Mouse (Mus musculus): ENCODE results near the gene Ppp3ca. TPM values are rescaled to one million over a fixed set of nuclear protein-coding genes. Genes with fewer than 3 reads are reported as not detected.
"Not testable (repeated sequence)": the region's sequence is repeated elsewhere in the genome, so short reads cannot be mapped to it uniquely, and the experiment has no call there.

Ppp3ca gene
- total RNA-seq, 2 experiments from 2014 or later = 316 to 328 TPM

DNA sequence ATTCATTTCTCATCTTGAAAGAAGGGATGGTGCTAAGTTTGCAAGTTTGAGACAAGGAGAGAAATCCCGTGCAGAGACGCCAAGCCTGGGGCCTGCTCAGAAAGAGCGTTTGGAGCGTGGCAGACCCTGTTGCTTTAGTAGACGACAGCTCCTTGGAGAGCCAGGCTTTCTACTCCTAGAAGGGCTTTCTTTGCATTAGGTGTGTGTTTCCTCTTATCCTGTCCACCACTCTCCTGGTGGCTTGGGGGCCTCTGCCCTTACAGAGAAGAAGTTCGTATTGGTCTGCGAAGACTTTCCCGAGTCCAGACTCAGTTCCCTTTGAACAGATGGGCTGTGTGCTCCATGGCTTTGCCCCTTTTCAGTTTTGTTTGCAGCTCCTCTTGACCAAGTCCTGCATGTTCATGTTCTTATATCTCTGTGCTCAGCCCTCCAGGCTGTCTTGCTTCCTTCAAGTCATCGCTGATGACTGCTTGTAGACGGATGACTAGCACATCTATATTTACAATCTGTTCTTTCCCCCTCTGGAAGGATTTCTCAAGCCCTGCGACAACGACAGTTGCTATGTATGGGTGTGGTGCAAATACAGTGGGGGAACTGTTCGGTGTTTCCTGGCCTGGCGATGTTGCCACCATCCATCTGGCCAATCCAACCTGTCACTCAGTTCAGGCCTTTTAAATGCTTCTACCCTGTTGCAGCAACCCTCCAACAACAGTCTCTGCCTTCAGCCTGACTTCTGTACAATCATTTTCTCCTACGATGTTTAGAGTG lies 14.5 kb downstream of the Ppp3ca start:
- intact Hi-C loops (cut with DNase I) = no loop called here
- no peak for DNase-seq

DNA sequence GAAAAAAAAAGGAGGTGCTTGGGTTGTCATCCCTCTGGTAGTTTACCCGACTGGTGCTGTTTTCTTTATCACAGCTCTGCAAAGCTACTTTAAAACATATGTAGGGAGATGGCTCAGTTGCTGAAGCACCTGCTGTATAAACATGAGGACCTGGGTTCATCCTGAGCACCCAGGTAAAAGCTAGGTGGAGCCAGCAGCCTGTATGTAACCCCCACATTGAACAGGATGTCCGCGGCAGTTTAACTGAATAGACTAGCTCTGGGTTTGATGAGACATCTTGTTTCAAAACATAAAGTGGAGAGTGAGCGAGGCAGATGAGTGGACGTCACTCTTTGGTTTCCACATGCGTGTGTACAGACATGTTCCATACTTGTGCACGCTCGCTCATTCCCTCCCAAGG lies 16.5 kb downstream of the Ppp3ca start:
- intact Hi-C loops (cut with DNase I) = no loop called here
- no peak for DNase-seq

DNA sequence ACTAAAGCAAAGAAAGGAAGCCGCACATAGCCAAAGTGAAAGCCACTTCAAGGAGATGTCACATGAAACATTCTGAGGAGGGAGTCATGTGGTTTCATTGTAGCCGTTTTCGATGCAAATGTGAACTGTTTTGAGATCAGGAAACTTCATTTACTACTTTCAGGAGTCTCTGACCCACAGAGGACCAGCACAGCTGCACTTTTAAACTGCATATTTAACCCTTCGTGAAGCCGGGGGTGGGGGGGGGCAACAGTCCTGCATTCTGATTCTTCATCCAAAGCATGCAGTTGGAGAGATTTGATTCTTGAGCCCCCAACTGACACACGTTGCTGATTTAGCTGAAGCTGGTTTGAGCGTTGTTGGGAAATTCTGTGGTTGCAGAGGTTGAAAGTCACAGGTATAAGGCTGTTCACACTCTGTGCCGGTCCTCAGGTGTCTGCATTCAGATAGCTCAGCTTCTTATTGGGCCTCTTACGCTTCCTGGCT lies 18.2 kb downstream of the Ppp3ca start:
- DNase-seq = no peak
- intact Hi-C loops (cut with DNase I) = no loop called here

DNA sequence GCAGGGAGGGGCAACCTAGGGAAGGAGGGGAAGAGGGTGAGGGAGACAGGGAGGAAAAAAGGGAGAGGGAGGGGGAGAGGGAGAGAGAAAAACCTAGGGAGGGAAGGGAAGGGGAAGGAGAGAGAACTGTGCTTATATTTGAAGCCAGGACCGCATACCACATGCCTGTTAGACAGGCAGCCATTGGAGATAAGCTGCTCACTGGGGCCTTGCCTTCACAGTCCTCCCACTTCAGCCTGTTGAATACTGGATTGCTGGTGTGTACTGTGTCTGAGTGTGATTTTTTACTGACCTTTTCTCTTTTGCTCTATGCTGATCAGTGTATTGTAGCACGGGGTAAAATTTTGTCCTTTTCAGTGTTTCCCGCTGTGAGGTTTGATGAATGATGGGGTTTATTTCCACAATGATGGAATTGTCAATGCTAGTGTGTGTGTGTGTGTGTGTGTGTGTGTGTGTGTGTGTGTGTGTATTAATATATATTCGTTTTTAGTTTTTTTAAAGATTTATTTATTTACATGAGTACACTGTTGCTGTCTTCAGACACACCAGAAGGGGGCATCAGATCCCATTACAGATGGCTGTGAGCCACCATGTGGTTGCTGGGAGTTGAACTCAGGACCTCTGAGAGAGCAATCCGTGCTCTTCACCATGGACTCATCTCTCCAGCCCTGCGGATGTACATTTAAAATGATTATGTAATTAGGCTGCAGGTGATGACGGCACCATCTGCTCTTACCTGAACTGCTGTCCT lies 20.0 kb downstream of the Ppp3ca start:
- DNase-seq = no peak
- intact Hi-C loops (cut with DNase I) = no loop called here

DNA sequence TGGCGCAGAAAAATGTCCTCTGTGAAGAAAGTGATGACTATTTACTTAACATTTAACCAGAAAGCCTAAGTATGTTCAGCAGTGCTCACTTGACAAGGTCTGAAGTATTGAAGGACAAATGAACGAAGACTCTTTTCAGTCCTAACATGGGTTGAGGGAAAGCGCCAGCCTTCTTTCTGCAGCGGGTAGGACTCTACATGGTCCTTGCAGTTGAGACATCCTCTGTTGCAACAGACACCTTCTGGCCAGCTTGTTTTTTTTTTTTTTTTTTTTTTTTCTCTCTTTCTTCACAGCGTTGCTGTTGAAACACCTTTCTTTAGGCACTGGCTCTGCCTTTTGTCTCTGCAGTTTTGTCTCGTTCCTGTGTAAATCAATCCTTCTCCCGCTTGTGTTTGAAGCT lies 22.1 kb downstream of the Ppp3ca start:
- intact Hi-C loops (cut with DNase I) = no loop called here

DNA sequence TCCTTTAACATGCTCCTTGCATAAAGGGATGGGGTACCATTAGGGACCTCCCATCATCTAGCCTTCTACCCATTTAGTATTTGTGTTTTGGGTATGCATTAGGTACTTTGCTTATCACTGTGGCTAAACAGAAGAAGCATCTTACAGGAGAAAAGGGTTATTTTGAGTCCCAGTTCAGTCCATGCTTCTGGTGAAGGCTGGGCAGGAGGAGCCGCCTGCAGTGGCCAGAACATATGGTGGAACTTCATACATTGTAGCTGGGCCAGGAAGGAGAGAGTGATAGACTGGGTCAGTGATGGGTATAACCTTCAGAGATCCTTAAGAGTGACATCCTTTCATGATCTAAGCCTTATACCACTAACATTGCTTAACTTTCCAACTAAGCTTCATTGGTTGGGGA lies 23.6 kb downstream of the Ppp3ca start:
- no peak for DNase-seq
- intact Hi-C loops (cut with DNase I) = no loop called here

More for the DNA sequence above, 22.1 kb downstream of the Ppp3ca start:
- no peak for DNase-seq

DNA sequence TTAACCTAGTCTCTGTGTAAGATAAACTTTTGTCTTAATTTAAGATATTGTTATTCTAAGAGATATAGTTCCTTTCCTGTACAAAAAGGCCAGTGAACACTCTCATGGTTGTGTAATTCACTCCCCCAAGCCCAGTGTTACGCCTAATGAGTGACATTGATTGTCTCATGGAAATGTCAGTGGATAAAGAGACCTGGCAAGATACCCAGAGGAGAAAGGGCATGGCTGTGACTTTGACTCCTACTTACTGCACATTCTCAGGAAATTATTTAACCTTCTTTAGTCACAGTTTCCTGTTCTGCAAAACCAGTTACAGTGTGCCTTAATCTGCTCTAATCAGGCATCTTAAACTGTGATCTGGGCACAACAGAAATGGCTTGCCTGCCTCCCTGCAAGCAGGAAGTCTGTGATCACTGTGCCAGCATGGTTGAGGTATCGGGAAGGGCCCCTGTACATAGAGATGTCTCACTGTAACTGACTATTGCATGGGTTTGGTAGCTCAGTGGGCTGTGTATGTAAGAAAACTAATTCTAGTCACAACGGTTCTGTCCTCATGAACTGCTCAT lies 27.8 kb downstream of the Ppp3ca start:
- intact Hi-C loops (cut with DNase I) = no loop called here
- no peak for DNase-seq

DNA sequence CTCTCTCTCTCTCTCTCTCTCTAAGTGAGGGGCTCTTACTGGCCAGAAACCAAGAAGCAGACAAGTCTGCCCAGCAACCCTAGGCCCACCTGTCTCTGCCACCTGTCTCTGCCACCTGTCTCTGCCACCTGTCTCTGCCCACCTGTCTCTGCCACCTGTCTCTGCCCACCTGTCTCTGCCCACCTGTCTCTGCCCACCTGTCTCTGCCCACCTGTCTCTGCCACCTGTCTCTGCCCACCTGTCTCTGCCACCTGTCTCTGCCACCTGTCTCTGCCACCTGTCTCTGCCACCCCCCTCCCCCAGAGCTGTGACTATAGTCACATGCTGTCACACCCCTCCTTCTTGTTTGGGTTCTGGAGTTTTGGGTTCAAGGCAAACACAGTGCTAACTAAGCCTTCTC lies 29.8 kb downstream of the Ppp3ca start:
- intact Hi-C loops (cut with DNase I); DNase-seq: not testable (repeated sequence)

DNA sequence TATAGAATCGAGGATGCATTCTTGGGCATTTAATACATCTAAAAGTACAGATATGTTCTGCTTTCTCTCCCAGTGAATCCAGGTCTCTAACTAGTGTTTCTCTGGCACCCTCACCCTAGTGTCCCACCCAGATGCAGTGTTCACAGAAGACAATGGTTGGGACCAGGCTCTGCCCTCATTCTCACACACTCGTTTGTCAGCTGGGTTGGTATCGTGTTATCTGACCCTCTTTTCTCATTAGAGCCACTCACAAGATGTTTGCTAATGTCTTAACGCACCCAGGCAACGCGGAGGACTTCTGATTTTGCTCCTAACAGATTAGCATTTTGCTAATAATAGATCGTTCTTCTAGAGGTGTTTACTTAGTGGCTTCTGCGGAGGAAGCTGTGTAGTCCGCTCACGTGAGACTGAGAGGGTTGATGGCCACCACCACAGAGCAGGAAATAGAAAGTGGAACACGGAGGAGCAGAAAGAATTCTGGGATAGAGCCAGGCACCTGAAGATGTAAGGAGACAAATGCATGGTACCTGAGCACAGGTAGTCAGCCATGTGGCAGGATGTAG lies 30.6 kb downstream of the Ppp3ca start:
- DNase-seq = no peak

DNA sequence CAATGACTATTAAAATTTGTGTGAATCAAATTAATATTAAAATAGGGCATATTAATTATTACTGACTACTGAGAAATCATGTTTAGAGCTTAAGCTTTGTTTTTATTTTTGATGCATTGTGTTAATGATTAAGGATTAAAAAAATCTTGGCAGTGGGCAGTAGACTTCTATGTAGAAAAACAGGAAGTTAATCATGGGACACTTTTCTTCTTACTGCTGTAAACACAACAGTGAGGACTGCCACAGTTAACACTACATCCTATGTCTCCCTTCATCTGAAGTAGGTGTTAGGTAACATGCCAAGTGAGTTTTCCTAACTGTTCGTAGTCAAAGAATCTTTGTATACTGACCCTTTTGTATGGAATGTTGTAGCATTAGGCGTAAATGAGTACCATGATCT lies 32.9 kb downstream of the Ppp3ca start:
- intact Hi-C loops (cut with DNase I) = no loop called here
- DNase-seq = no peak

More for the DNA sequence above, 30.6 kb downstream of the Ppp3ca start:
- intact Hi-C loops (cut with DNase I) = no loop called here

DNA sequence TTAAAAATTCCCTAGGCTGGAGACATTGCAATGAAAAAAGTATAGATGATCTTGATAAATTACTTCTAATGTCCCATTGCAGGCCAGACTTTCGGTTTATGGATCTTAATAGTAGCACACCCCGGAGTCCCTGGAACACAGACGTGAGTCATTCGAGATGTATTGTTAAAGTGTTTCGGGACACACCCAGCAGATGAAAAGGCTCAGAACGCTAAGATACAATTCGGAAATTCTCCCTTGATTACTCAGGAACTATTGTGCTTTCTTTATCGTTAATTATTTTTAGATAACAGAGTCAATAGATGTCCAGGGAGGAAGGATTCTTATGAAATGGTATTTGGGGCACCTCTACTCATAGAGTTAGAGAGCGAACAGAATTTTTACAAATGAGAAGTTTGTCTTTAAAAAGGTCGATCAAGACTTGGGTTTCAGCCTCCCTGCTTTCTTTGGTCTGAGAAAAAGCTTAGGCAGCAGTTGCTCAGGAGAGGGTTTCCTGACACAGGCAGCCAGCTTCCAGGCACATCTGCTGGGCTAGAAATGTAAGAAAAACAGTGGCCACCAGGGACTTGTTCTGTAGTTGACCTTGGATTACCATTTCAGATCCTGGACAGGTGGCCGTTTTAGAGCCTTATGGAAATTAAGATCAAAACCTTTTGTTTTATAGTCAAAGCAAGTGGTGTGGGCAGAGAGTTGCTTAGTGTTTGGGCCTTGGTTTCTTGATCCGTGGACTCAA lies 34.8 kb downstream of the Ppp3ca start:
- intact Hi-C loops (cut with DNase I) = no loop called here
- DNase-seq = no peak

DNA sequence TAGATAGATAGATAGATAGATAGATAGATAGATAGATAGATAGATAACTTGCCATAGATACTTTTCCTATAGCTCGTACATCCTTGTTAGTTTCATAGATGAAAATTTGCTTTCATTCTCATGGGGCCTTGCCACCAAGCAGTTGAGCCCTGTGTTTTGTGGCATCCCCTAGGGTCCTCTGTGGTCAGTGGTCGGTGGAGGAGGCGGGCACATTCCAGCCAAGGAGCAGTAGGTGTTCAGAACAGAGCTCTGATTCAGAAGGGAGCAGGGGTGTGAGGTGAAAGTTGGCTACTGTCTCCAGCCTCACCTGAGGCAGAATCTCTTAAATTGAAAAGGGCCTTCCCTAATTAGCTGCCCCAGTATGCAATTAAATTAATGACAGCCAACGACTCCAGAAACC lies 36.1 kb downstream of the Ppp3ca start:
- intact Hi-C loops (cut with DNase I) = no loop called here
- DNase-seq = no peak

DNA sequence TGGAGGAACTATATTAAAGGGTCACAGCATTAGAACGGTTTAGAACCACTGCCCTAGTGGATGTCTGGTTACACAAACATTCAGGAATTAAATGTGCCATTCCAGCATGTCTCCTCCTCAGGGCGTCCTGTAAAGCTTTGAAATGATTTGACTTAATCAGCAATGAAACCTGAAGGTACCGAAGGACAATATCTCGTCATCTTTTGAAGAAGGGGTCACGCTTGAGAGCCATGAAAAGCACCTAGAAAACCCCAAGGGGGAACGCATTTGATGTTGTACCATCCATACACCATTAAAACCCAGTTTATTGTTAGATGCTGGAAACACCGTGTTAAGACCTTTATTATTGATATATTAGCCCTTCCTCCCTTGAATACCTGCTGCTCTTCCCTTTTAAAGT lies 36.8 kb downstream of the Ppp3ca start:
- DNase-seq = no peak
- intact Hi-C loops (cut with DNase I) = no loop called here

DNA sequence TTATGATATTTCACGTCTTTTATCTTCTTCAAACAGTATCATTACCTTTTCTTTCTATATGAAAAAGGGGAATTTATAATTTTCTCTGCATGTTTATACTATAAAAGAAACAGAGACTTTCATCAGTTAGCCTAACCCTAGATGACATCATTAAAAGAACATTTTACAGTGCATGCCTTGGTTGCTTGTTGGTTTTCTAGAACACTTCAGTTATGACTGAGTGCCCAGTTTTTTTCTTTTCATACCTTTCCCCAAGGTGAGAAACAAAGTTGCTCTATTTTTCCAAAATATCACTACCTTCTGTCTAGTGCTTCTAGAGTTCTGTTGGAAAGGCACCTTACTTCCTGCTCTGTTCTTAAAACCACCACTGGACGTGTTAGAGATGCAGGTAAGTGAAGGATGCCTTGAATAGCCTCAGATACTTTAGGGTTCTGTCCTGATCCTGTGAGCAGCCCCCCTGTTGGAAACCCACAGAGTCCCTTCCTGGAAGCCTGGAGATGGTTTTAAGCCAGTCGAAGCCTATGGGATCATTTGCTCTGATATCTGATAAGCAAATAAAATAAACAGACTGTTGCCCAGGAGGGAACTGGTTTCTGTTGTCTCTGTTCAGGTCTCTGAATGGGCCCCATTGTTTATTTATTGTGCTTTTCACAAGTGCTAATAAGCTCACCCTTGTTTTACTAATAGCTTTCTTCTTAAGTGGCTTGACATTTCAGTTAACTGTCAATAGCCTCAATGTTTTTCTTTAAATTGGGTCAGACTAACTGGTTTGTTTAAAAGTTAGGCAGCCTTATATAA lies 37.5 kb downstream of the Ppp3ca start:
- intact Hi-C loops (cut with DNase I) = no loop called here
- no peak for DNase-seq

DNA sequence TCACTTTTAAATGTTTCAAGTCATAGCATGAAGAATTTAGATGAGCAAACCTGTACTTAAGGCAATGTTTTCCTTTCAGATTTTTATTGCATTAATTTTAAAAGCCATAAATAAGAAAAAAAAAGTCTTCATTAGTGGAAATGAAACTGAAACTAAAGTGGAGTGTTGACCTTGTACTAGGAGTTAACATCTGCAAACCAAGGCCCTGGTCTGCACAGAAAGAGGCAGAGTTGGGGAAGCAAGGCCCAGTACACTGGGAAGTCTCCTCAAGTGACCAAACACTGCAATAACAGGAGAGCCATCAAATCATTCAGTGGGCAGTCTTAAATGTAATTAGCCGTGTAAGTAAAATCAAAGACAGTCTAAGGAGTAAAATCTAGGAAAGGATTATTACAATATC lies 38.3 kb downstream of the Ppp3ca start:
- intact Hi-C loops (cut with DNase I) = no loop called here
- no peak for DNase-seq

DNA sequence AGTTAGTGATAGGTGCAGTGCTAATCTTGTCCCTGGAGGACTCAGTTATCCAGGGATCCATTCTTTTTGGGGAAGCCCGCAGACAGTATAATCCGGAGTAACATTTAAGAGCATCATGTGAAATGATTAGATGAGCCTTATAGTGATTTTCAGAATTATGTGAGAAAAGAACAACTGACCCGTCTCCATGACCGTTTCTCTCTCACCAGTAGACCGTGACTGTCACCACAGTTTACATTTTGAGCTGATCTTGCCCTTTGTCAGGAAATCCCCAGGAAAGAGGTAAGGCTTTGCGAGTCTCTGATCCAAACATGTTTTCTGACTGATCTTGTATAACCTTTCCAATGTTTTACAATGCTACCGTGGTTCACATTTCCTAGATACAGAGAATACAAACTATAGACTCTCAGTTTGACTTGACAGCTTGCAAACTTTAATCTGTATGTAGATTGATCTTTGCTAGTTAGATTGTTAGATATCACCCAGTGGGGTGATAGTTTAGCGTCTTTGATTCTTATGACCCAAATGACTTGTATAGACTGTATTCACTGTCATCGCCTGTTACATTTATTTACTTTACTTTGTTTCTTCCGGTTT lies 40.5 kb downstream of the Ppp3ca start:
- intact Hi-C loops (cut with DNase I) = no loop called here
- no peak for DNase-seq

DNA sequence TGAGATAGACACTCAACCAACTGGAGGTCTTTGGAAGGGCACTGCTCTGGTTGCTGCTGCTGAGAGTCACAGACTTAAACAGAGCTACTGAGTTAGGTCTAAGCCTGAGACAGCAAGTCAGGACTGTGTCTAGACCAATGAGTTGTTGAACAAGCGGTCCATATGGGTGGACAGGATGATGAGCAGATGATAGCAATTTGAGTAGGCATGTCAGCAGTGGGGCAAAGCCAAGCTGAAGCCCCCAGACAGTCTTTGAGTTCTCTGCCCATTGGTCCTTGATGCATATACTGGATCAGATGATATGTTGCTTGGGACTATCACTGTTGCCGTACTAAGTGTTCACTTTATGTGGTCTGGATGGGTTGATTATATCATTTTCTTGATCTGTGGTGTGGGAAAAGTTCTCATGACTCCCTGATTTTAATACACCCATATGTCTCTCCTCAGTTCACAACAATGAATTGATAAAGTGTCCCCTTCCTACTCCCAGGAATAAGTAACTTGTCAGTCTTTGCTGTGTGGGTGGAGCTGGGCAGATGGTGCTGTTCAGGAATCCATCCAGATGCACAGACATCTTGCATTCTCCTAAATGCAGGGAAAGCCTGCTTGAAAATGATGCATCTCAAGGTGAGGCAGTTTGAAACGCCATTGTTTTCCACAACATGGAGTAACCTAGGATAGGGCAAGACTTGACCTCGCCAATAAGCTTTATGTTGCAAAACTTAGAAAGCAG lies 44.5 kb downstream of the Ppp3ca start:
- intact Hi-C loops (cut with DNase I) = no loop called here
- no peak for DNase-seq

DNA sequence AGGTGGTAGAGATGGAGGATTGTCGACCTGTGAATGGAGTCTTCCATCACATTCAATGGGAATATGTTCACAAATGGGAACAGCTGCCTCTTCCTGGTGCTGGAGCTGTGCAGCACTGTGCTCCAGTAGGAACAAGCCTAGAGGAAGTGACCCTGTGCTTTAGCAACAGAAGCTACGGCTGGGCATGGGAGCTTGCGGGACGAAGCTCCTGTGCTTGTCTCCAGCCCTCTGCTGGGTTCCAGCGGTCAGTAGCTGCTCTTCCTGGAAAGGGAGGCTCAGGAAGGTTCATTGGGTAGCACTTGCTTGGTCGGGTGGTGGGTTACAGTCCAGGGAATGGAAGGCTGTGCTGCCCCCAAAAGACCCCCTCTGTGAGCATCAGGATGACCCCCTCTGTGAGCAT lies 46.3 kb downstream of the Ppp3ca start:
- DNase-seq = no peak
- intact Hi-C loops (cut with DNase I) = no loop called here

DNA sequence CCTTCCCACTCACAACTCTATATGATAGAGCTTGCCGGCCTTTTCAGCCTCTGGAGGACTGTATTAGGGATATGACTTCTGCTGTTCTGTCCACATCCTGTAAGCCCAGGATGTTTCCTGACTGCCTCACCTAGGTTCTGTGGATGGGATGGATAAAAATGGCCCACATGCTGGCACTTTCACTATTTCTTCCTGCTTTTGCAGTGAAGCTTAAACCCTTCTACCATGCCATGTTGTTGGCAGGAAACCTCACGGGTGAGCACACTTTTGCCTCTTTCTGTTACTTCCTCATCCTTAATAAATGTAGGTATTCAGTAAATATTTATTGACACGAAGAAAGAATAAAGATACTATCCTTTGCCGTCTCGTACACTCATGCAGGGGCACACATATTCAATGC lies 48.5 kb downstream of the Ppp3ca start:
- no peak for DNase-seq
- intact Hi-C loops (cut with DNase I) = no loop called here
